Mouse (Mus musculus) intestine, postnatal 0 days (tissue): ENCODE results near the gene Ncam1. TPM values are rescaled to one million over a fixed set of nuclear protein-coding genes. Genes with fewer than 3 reads are reported as not detected.

Source experiments
- ATAC-seq: fragments of 200-750 bp; cut with Nextera tagmentation; 2 replicates; pipeline ENCODE4 v1.8.0; 2017; ENCODE audit warnings: mild to moderate bottlenecking, moderate TSS enrichment, moderate library complexity
- H3K27ac ChIP-seq: fragments of 300-500 bp; sonication (generic); 2 replicates; pipeline ENCODE4 v1.5.1; 2014; ENCODE audit warnings: mild to moderate bottlenecking, low read depth, low read length, moderate library complexity
- H3K27me3 ChIP-seq: fragments of 300-500 bp; sonication (generic); replicated peaks from 2 replicates; pipeline ENCODE4 v1.6.1; 2014; ENCODE audit warnings: low read length, mixed read lengths; ENCODE audit not compliant: control insufficient read depth, insufficient read depth
- H3K36me3 ChIP-seq: fragments of 300-500 bp; sonication (generic); 2 replicates; pipeline ENCODE4 v1.6.1; 2014; ENCODE audit warnings: mild to moderate bottlenecking, moderate library complexity; ENCODE audit not compliant: control insufficient read depth, insufficient read depth
- H3K4me1 ChIP-seq: fragments of 300-500 bp; sonication (generic); replicated peaks from 2 replicates; pipeline ENCODE4 v1.6.1; 2014; ENCODE audit warnings: antibody characterized with exemption, low read length, mixed read lengths; ENCODE audit not compliant: control insufficient read depth, insufficient read depth
- H3K4me2 ChIP-seq: fragments of 300-500 bp; sonication (generic); replicated peaks from 2 replicates; pipeline ENCODE4 v1.6.1; 2014; ENCODE audit warnings: low read depth, mild to moderate bottlenecking, moderate library complexity
- H3K4me3 ChIP-seq: fragments of 300-500 bp; sonication (generic); 2 replicates; pipeline ENCODE4 v1.5.1; 2014; ENCODE audit warnings: low read depth, low read length
- H3K9ac ChIP-seq: fragments of 300-500 bp; sonication (generic); 2 replicates; pipeline ENCODE4 v1.6.1; 2014; ENCODE audit warnings: mild to moderate bottlenecking, low read depth, low read length
- H3K9me3 ChIP-seq: fragments of 300-500 bp; sonication (generic); 2 replicates; pipeline ENCODE4 v1.6.1; 2016; ENCODE audit warnings: mixed run types; ENCODE audit not compliant: control insufficient read depth
- CTCF ChIP-seq: sonication (generic); IDR thresholded peaks from 2 replicates; pipeline ENCODE4 v1.5.1; 2016; ENCODE audit warnings: low read depth, mild to moderate bottlenecking, control low read depth, antibody characterized with exemption, moderate library complexity
- WGBS: fragments of 180-500 bp; shearing (Covaris S2); extraction: QIAGEN DNeasy Blood & Tissue Kit; methylation state at CpG from one replicate; pipeline ENCODE4 v1.1.7; 2014; 5-methylcytosine and 5-hydroxymethylcytosine counted together
- polyA plus RNA-seq: library from polyadenylated mRNA; unstranded; fragments of >200 nt; fragmentation: Nextera tagmentation; extraction: Ambion mirVana; gene quantifications from 2 replicates; pipeline ENCODE4 v1.2.1, GENCODE M21; 2015

The Ncam1 gene
- polyA plus RNA-seq, 1 experiment from 2014 or later: 23.7 TPM

DNA sequence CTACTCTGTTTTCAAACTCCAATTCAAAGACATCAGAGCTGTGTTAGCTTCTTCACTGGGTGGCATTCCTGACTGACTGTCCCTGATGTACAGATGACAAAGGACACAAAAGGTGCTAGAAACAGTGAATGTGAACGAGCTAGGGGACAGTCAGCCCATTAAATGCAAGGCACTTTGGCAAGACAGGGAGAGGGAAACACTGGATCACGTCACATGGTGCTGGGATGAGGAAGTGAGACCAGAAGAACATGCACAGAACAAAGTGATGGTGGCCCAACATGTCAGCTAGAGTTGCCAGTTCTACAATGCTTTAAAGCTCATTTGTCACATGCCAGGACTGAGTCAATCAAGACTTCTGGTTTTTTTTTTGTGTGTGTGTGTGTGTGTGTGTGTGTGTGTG, 247.4 kb downstream of the Ncam1 start:
- WGBS: 78% methylated on average over 2 of the region's 2 CpGs
- Histone ChIP-seq H3K36me3 (no peaks in the 10 kb centered on the region), H3K27ac (no peak overlapping the region), H3K4me1 (no peaks in the 10 kb centered on the region), H3K4me2 (no peak overlapping the region), H3K9ac (no peak overlapping the region), H3K4me3 (no peak overlapping the region), H3K9me3 (no peaks in the 10 kb centered on the region), H3K27me3 (no peaks in the 10 kb centered on the region)
- ATAC-seq: no peak
- no peak for TF ChIP-seq CTCF

GRCm38 (mm10) chr9:49542593-49542992, 256.1 kb downstream of the Ncam1 start:
- Histone ChIP-seq H3K27ac (no peak overlapping the region), H3K9me3 (no peaks in the 10 kb centered on the region), H3K27me3 (no peaks in the 10 kb centered on the region), H3K9ac (no peak overlapping the region), H3K36me3 (peaks cover 10% of the 10 kb centered on the region; the same call in 1 of the 2 replicates), H3K4me1 (no peaks in the 10 kb centered on the region), H3K4me2 (no peak overlapping the region), H3K4me3 (no peak overlapping the region)
- no peak for TF ChIP-seq CTCF
- no peak for ATAC-seq
- 82% methylated on average over 4 of the region's 4 CpGs for WGBS

- TF ChIP-seq CTCF: no peak
- 76% methylated on average over 6 of the region's 6 CpGs for WGBS
- no peak overlapping the region for H3K27ac ChIP-seq
- H3K4me2 ChIP-seq: no peak overlapping the region
- H3K9me3 ChIP-seq: no peaks in the 10 kb centered on the region
- ATAC-seq: no peak
- no peaks in the 10 kb centered on the region for H3K36me3 ChIP-seq
- no peak overlapping the region for H3K4me3 ChIP-seq
- H3K27me3 ChIP-seq: no peaks in the 10 kb centered on the region
- H3K4me1 ChIP-seq: no peaks in the 10 kb centered on the region
- no peak overlapping the region for H3K9ac ChIP-seq
Measured at GRCm38 (mm10) chr9:49537814-49538213, 260.9 kb downstream of the Ncam1 start.

DNA sequence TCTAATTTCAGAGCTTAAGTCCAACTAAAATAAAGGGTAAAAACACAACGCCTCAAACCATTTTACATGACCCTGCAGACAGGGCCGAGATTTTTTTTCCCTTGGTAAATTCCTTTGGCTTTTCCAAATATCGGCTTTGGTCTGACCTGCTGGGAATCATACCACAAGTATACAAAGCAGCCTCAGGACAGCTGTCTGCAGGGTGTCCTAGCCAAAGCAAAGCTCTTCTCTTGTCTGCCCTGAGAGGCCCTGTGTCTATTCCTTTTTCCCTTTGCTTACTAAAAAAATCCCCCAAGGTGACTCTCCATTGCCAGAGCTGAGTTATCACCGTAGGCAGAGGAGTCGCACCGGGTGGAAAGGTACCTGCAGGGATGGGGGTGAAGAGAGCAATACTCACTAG, 262.1 kb downstream of the Ncam1 start:
- 62% methylated on average over 6 of the region's 6 CpGs for WGBS
- no peak for ATAC-seq
- no peaks in the 10 kb centered on the region for H3K27me3 ChIP-seq
- H3K4me2 ChIP-seq: no peak overlapping the region
- no peak for TF ChIP-seq CTCF
- H3K36me3 ChIP-seq: no peaks in the 10 kb centered on the region
- H3K9ac ChIP-seq: no peak overlapping the region
- H3K4me1 ChIP-seq: no peaks in the 10 kb centered on the region
- H3K4me3 ChIP-seq: no peak overlapping the region
- no peak overlapping the region for H3K27ac ChIP-seq
- no peaks in the 10 kb centered on the region for H3K9me3 ChIP-seq

GRCm38 (mm10) chr9:49534958-49535357, 263.8 kb downstream of the Ncam1 start:
- no peak for ATAC-seq
- H3K4me3 ChIP-seq: no peak overlapping the region
- H3K4me1 ChIP-seq: no peaks in the 10 kb centered on the region
- H3K27ac ChIP-seq: no peak overlapping the region
- no peaks in the 10 kb centered on the region for H3K36me3 ChIP-seq
- H3K27me3 ChIP-seq: no peaks in the 10 kb centered on the region
- H3K9ac ChIP-seq: no peak overlapping the region
- no peak overlapping the region for H3K4me2 ChIP-seq
- WGBS: 46% methylated on average over 4 of the region's 4 CpGs
- TF ChIP-seq CTCF: no peak
- H3K9me3 ChIP-seq: no peaks in the 10 kb centered on the region

- 52% methylated on average over 7 of the region's 8 CpGs for WGBS
- no peak overlapping the region for H3K27ac ChIP-seq
- H3K36me3 ChIP-seq: no peaks in the 10 kb centered on the region
- H3K27me3 ChIP-seq: no peaks in the 10 kb centered on the region
- H3K4me2 ChIP-seq: no peak overlapping the region
- H3K4me3 ChIP-seq: no peak overlapping the region
- no peak for ATAC-seq
- H3K9me3 ChIP-seq: no peaks in the 10 kb centered on the region
- TF ChIP-seq CTCF: no peak
- no peak overlapping the region for H3K9ac ChIP-seq
- H3K4me1 ChIP-seq: no peaks in the 10 kb centered on the region
Measured at GRCm38 (mm10) chr9:49533912-49534491, 264.7 kb downstream of the Ncam1 start.

GRCm38 (mm10) chr9:49533455-49533854, 265.3 kb downstream of the Ncam1 start:
- no peaks in the 10 kb centered on the region for H3K4me1 ChIP-seq

More at GRCm38 (mm10) chr9:49533455-49533854, 265.3 kb downstream of the Ncam1 start:
- no peaks in the 10 kb centered on the region for H3K9me3 ChIP-seq
- no peaks in the 10 kb centered on the region for H3K36me3 ChIP-seq
- TF ChIP-seq CTCF: no peak
- 67% methylated on average over 7 of the region's 7 CpGs for WGBS
- no peaks in the 10 kb centered on the region for H3K27me3 ChIP-seq
- ATAC-seq: no peak
- no peak overlapping the region for H3K9ac ChIP-seq
- H3K27ac ChIP-seq: no peak overlapping the region
- H3K4me3 ChIP-seq: no peak overlapping the region
- H3K4me2 ChIP-seq: no peak overlapping the region
